Mouse (Mus musculus): ENCODE results near the gene Robo1. TPM values are rescaled to one million over a fixed set of nuclear protein-coding genes. Genes with fewer than 3 reads are reported as not detected.
A peak's percentile ranks its signal among the peaks of the same experiment; 100 is the strongest.

Robo1 gene
- polyA plus RNA-seq, 1 experiment = 3.5 TPM

DNA sequence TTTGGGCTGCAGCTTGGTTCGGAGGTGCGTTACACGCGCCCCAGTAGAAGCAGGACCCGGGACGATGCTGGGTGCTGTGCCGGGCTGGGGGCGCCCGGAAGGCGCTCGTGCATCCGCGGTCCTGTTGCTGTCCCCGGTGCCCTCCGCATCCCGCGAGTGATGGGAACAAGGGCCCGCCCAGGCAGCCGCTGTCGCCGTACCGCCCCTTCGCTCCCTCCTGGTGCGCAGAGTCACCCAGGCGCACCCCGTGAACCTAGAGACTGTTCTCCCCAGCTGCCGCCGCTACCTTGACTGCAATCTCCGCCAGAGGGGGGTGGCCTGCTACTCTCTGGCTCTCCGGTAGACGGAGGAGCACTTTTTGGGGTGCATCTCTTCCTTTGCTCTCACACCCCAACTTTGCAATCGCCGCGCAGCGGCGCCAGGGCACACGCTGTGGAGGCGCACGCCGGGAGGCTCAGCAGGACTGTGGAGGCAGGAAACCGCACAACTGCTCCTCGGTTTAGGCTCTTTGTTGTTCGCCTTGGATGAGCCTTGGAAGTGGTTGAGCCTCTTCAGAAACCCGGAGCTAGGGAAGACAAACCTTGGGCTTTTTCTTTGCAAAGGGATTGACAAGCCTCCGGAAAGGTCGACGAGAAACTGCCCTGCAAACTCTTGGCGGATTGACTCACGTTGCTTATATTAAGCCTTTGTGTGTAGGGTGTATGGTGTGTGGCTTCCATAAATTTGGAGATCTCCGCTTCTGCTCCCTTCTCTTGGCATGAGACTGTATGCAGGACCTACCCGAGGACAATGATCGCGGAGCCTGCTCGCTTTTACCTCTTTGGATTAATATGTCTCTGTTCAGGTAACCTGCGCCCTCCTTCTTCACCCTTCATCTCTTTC is 355.5 kb downstream of the Robo1 start:
- no peaks in the 10 kb centered on the region for H3K36me3 ChIP-seq (ENCODE audit: control insufficient read depth, insufficient read depth, low read length)
- no peak overlapping the region for H3K27ac ChIP-seq (ENCODE audit: control insufficient read depth, insufficient read depth, low read depth, low read length)
- peak overlapping the region; percentile 66 for H3K4me3 ChIP-seq (ENCODE audit: control insufficient read depth, low read depth, low read length)
- no peaks in the 10 kb centered on the region for H3K27me3 ChIP-seq (ENCODE audit: control insufficient read depth, insufficient read depth, low read length)
- no peak for TF ChIP-seq CTCF (IDR thresholded peaks at IDR 0.05; ENCODE audit: control insufficient read depth, insufficient read depth, insufficient replicate concordance, low read depth, low read length)
- TF ChIP-seq POLR2A (IDR thresholded peaks at IDR 0.05; ENCODE audit: control insufficient read depth, low read depth, low read length) = no peak
- H3K4me1 ChIP-seq (ENCODE audit: control insufficient read depth, insufficient read depth, low read length) = peaks cover 5% of the 10 kb centered on the region; the same call in 1 of the 2 replicates

DNA sequence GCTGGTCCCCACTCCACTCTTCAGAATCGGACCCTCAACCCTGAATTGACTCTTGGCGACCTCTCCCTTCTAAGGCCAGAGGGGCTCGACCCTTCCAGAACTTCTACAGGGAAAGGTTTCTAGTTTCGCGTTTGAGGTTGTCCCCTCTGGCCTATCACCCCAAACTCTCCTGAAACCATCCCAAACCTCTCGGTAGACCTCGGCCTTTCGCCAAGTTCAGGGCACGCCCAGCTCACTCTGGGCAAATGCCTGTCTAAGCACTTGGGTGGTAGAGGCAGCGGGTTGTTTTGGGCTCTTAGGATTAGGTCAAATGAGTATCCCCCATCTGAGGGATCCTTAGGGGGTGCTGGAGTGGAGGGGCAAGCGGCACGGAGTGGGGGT is 356.1 kb downstream of the Robo1 start:
- peaks cover 5% of the 10 kb centered on the region; the same call in 1 of the 2 replicates for H3K4me1 ChIP-seq (ENCODE audit: control insufficient read depth, insufficient read depth, low read length)
- peak overlapping the region; percentile 66 for H3K4me3 ChIP-seq (ENCODE audit: control insufficient read depth, low read depth, low read length)
- no peaks in the 10 kb centered on the region for H3K27me3 ChIP-seq (ENCODE audit: control insufficient read depth, insufficient read depth, low read length)
- H3K27ac ChIP-seq (ENCODE audit: control insufficient read depth, insufficient read depth, low read depth, low read length) = no peak overlapping the region
- no peaks in the 10 kb centered on the region for H3K36me3 ChIP-seq (ENCODE audit: control insufficient read depth, insufficient read depth, low read length)
- no peak for TF ChIP-seq CTCF (IDR thresholded peaks at IDR 0.05; ENCODE audit: control insufficient read depth, insufficient read depth, insufficient replicate concordance, low read depth, low read length)
- TF ChIP-seq POLR2A (IDR thresholded peaks at IDR 0.05; ENCODE audit: control insufficient read depth, low read depth, low read length) = no peak

DNA sequence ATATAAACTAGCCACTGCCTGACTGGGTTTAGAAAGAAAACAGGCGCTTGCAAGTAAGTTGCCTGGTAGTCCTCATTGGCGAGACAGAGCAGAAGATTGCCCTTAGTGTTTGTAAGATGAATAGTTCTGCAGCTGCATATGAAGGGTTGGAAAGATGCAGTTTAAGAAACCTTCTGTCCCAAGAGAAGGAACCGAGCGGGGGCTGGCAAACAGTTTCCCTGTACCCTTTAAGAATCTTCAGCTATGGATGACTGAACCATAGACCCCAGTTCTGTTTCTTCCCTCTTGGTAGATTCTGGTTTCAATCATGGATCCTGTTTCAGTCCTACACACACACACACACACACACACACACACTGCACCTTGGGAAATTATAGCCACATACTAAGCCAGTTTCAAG is 356.7 kb downstream of the Robo1 start:
- H3K27ac ChIP-seq (ENCODE audit: control insufficient read depth, insufficient read depth, low read depth, low read length) = no peak overlapping the region
- TF ChIP-seq CTCF (IDR thresholded peaks at IDR 0.05; ENCODE audit: control insufficient read depth, insufficient read depth, insufficient replicate concordance, low read depth, low read length) = no peak
- no peak for TF ChIP-seq POLR2A (IDR thresholded peaks at IDR 0.05; ENCODE audit: control insufficient read depth, low read depth, low read length)
- peaks cover 5% of the 10 kb centered on the region; the same call in 1 of the 2 replicates for H3K4me1 ChIP-seq (ENCODE audit: control insufficient read depth, insufficient read depth, low read length)
- H3K4me3 ChIP-seq (ENCODE audit: control insufficient read depth, low read depth, low read length) = no peak overlapping the region
- H3K36me3 ChIP-seq (ENCODE audit: control insufficient read depth, insufficient read depth, low read length) = no peaks in the 10 kb centered on the region
- H3K27me3 ChIP-seq (ENCODE audit: control insufficient read depth, insufficient read depth, low read length) = no peaks in the 10 kb centered on the region

DNA sequence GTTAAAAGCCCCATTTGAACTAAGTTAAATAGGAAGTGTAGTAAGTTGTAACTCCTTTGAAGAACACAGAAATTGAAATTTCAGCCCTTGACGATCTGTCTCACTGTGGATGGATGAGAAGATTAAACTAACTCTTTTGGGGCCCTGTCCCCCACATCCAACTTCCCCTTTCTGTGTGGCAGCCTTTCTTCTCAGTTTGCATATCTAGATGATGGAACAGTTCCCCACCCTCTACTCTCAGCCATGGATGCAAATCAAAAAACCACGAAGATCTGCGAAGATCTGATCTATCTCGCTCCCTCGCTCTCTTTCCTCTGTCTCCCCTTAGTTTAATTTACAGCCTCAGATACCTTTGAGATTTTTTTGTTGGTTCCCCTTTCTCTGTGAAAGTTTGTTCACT is 357.3 kb downstream of the Robo1 start:
- Histone ChIP-seq H3K4me1 (ENCODE audit: control insufficient read depth, insufficient read depth, low read length) (peaks cover 5% of the 10 kb centered on the region; the same call in 1 of the 2 replicates), H3K4me3 (ENCODE audit: control insufficient read depth, low read depth, low read length) (no peak overlapping the region), H3K27me3 (ENCODE audit: control insufficient read depth, insufficient read depth, low read length) (no peaks in the 10 kb centered on the region), H3K27ac (ENCODE audit: control insufficient read depth, insufficient read depth, low read depth, low read length) (no peak overlapping the region), H3K36me3 (ENCODE audit: control insufficient read depth, insufficient read depth, low read length) (no peaks in the 10 kb centered on the region)
- no peak for TF ChIP-seq POLR2A (IDR thresholded peaks at IDR 0.05; ENCODE audit: control insufficient read depth, low read depth, low read length)
- no peak for TF ChIP-seq CTCF (IDR thresholded peaks at IDR 0.05; ENCODE audit: control insufficient read depth, insufficient read depth, insufficient replicate concordance, low read depth, low read length)

DNA sequence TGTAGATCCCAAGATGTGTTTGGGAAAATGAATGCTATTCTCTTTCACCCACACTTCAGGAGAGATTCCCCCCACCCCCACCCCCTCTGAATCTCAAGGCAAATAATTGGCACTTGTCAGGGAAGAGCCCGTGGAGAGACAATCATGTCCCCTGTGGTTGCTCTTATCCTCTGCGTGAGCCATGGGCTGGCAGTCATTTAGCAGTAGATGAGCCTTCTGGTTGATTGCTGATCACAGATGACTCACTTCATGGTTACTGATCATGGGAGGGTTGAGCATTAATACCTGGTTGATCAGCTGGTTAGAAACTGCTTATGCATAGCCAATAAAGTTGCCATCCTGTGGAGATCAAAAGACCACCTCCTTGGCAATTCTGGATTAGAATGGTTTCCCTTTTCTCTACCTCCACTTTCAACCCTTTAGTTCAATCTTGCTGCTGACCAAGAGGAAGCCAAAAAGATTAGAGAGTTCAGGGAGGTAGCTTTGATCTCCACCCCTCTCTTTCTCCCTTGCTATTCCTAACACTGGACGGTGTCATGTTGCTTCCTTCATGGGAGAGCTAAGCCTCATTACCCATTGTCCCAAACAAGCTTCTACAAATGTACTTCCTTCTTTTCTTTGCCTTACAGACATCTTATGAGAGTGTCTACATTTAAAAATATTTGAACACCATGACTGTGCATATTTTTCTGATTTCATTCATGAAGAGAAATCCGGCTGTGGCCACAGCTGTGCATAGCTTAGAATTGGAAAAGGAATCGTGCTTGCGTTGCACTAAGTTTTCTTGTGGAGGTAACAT is 362.3 kb downstream of the Robo1 start:
- Histone ChIP-seq H3K27ac (ENCODE audit: control insufficient read depth, insufficient read depth, low read depth, low read length) (no peak overlapping the region), H3K27me3 (ENCODE audit: control insufficient read depth, insufficient read depth, low read length) (no peaks in the 10 kb centered on the region), H3K4me1 (ENCODE audit: control insufficient read depth, insufficient read depth, low read length) (no peaks in the 10 kb centered on the region), H3K4me3 (ENCODE audit: control insufficient read depth, low read depth, low read length) (no peak overlapping the region), H3K36me3 (ENCODE audit: control insufficient read depth, insufficient read depth, low read length) (no peaks in the 10 kb centered on the region)
- TF ChIP-seq CTCF (IDR thresholded peaks at IDR 0.05; ENCODE audit: control insufficient read depth, insufficient read depth, insufficient replicate concordance, low read depth, low read length) (no peak), POLR2A (IDR thresholded peaks at IDR 0.05; ENCODE audit: control insufficient read depth, low read depth, low read length) (no peak)

DNA sequence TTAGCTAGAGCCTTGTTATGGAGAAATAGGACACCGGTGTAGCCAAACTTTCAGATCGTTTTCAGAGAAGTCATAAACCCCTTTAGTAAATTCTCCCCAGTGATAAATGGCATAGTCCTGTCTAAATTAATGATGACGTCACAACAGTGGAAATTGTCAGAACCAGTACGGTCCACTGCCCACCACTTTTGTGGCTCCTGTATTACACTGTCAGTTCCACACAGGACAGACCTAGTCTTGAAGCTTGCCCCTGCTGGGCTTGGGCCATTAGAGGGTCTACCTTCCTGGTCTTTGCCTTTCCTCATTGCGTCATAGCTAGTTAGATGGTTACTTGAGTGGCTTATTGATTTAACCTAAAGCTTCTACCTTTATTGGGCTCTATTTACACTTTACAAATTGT is 369.1 kb downstream of the Robo1 start:
- Histone ChIP-seq H3K27ac (ENCODE audit: control insufficient read depth, insufficient read depth, low read depth, low read length) (no peak overlapping the region), H3K36me3 (ENCODE audit: control insufficient read depth, insufficient read depth, low read length) (no peaks in the 10 kb centered on the region), H3K4me3 (ENCODE audit: control insufficient read depth, low read depth, low read length) (no peak overlapping the region), H3K27me3 (ENCODE audit: control insufficient read depth, insufficient read depth, low read length) (no peaks in the 10 kb centered on the region), H3K4me1 (ENCODE audit: control insufficient read depth, insufficient read depth, low read length) (no peaks in the 10 kb centered on the region)
- no peak for TF ChIP-seq POLR2A (IDR thresholded peaks at IDR 0.05; ENCODE audit: control insufficient read depth, low read depth, low read length)

DNA sequence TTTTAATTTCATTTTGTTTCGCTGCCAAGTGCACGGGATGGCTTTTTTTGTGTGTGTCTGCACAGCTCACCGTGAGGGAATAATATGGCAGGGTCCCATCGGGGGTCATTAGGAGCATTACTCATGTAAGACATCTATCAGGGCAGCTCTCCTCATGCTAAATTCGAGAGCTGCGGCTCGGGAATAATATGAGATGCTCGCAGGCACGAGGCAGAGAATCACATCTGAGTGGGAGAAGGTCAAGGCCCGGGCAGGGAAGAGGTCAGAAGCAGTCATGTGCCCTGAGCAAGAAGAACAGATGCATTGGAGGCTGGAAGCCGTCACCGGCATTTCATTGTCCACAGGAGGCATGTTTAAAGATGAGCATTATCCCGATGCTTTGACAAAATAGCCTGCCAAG is 370.3 kb downstream of the Robo1 start:
- Histone ChIP-seq H3K27ac (ENCODE audit: control insufficient read depth, insufficient read depth, low read depth, low read length) (no peak overlapping the region), H3K27me3 (ENCODE audit: control insufficient read depth, insufficient read depth, low read length) (no peaks in the 10 kb centered on the region), H3K4me3 (ENCODE audit: control insufficient read depth, low read depth, low read length) (no peak overlapping the region), H3K4me1 (ENCODE audit: control insufficient read depth, insufficient read depth, low read length) (no peaks in the 10 kb centered on the region), H3K36me3 (ENCODE audit: control insufficient read depth, insufficient read depth, low read length) (no peaks in the 10 kb centered on the region)
- no peak for TF ChIP-seq POLR2A (IDR thresholded peaks at IDR 0.05; ENCODE audit: control insufficient read depth, low read depth, low read length)
- TF ChIP-seq CTCF (IDR thresholded peaks at IDR 0.05; ENCODE audit: control insufficient read depth, insufficient read depth, insufficient replicate concordance, low read depth, low read length) = no peak
